Mouse (Mus musculus) midbrain, postnatal 0 days (tissue): Measurements from ENCODE around the gene Sorcs2. TPM values are rescaled to one million over a fixed set of nuclear protein-coding genes. Genes with fewer than 3 reads are reported as not detected.

Experiments used
- ATAC-seq: fragments of 200-750 bp; cut with Nextera tagmentation; 2 replicates; pipeline ENCODE4 v1.8.0; 2017; ENCODE audit warnings: moderate number of reproducible peaks, mild to moderate bottlenecking, moderate TSS enrichment, moderate library complexity; ENCODE audit not compliant: low FRiP score
- DNase-seq: peaks from one replicate; pipeline ENCODE4 v3.0.0-alpha.2; 2015; ENCODE audit warnings: low spot score
- H3K27ac ChIP-seq: fragments of 300-500 bp; sonication (generic); 2 replicates; pipeline ENCODE4 v1.5.1; 2014; ENCODE audit warnings: low read depth, mild to moderate bottlenecking, low read length, mixed read lengths
- H3K27me3 ChIP-seq: fragments of 300-500 bp; sonication (generic); 2 replicates; pipeline ENCODE4 v1.6.1; 2014; ENCODE audit warnings: low read length, control low read depth, mixed read lengths; ENCODE audit not compliant: insufficient read depth
- H3K36me3 ChIP-seq: fragments of 300-500 bp; sonication (generic); 2 replicates; pipeline ENCODE4 v1.6.1; 2014; ENCODE audit warnings: low read length, control low read depth, mixed read lengths; ENCODE audit not compliant: insufficient read depth
- H3K4me1 ChIP-seq: fragments of 300-500 bp; sonication (generic); 2 replicates; pipeline ENCODE4 v1.6.1; 2014; ENCODE audit warnings: mild to moderate bottlenecking, control low read depth, antibody characterized with exemption, low read length, mixed read lengths; ENCODE audit not compliant: insufficient read depth
- H3K4me2 ChIP-seq: fragments of 300-500 bp; sonication (generic); 2 replicates; pipeline ENCODE4 v1.6.1; 2014; ENCODE audit warnings: low read depth, mild to moderate bottlenecking, low read length, mixed read lengths; ENCODE audit not compliant: poor library complexity, severe bottlenecking
- H3K4me3 ChIP-seq: fragments of 300-500 bp; sonication (generic); 2 replicates; pipeline ENCODE4 v1.5.1; 2014; ENCODE audit warnings: low read depth, mild to moderate bottlenecking, low read length, moderate library complexity
- H3K9ac ChIP-seq: fragments of 300-500 bp; sonication (generic); replicated peaks from 2 replicates; pipeline ENCODE4 v1.6.1; 2014; ENCODE audit warnings: mild to moderate bottlenecking, low read length, moderate library complexity, mixed read lengths; ENCODE audit not compliant: poor library complexity, severe bottlenecking
- H3K9me3 ChIP-seq: fragments of 300-500 bp; sonication (generic); 2 replicates; pipeline ENCODE4 v1.6.1; 2016; ENCODE audit warnings: low read length, control low read depth
- CTCF ChIP-seq: IDR thresholded peaks from 2 replicates; pipeline ENCODE4 v1.5.1; 2016; ENCODE audit warnings: antibody characterized with exemption, mild to moderate bottlenecking
- WGBS: fragments of 180-500 bp; shearing (Covaris S2); extraction: QIAGEN DNeasy Blood & Tissue Kit; methylation state at CpG from one replicate; pipeline ENCODE4 v1.1.7; 2014; 5-methylcytosine and 5-hydroxymethylcytosine counted together
- polyA plus RNA-seq: library from polyadenylated mRNA; unstranded; fragments of >200 nt; fragmentation: Nextera tagmentation; extraction: Ambion mirVana; gene quantifications from 2 replicates; pipeline ENCODE4 v1.2.1, GENCODE M21; 2015
- total RNA-seq: library from RNA; depleted of rRNA; stranded (reverse); fragments of >200 nt; gene quantifications from 2 replicates; pipeline ENCODE4 v1.2.3, GENCODE M21; 2014

Sorcs2 gene
- total and polyA plus RNA-seq, 2 experiments from 2014 or later = 16.1 to 49.2 TPM

DNA sequence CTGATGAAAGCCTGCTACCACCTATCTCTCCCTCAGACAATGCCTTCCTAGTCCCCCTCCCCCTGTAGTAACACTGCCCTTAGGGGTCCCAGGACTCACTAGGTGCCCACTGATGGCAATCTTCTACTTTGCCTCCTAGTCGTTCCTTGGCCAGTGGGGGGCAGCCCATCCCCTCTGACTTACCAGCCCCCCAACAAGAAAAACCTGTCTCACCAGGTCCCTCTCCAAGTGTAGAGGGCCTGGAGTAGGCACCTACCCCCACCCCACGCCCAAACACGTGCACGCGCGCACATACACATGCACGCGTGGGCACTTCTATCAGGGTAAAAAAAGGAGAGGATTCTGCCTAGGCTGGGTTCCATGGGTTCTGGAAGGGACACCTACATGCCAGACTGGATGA is 77.3 kb downstream of the Sorcs2 start:
- Histone ChIP-seq H3K27me3 (no peaks in the 10 kb centered on the region), H3K4me3 (no peak overlapping the region), H3K4me2 (no peak overlapping the region), H3K27ac (no peak overlapping the region), H3K9me3 (no peaks in the 10 kb centered on the region), H3K4me1 (no peaks in the 10 kb centered on the region), H3K36me3 (no peaks in the 10 kb centered on the region), H3K9ac (no peak overlapping the region)
- 91% methylated on average over 8 of the region's 8 CpGs for WGBS
- ATAC-seq = no peak
- TF ChIP-seq CTCF = no peak
- DNase-seq = no peak

GRCm38 (mm10) chr5:36317641-36318368 is 80.1 kb downstream of the Sorcs2 start:
- Histone ChIP-seq H3K9ac (no peak overlapping the region), H3K36me3 (no peaks in the 10 kb centered on the region), H3K27ac (no peak overlapping the region), H3K4me2 (no peak overlapping the region), H3K9me3 (no peaks in the 10 kb centered on the region), H3K27me3 (no peaks in the 10 kb centered on the region), H3K4me1 (no peaks in the 10 kb centered on the region), H3K4me3 (no peak overlapping the region)
- ATAC-seq (no peak), DNase-seq (no peak)
- TF ChIP-seq CTCF = peak; percentile 64
- 63% methylated on average over 6 of the region's 6 CpGs for WGBS

GRCm38 (mm10) chr5:36315106-36315505 is 82.8 kb downstream of the Sorcs2 start:
- Histone ChIP-seq H3K9me3 (no peaks in the 10 kb centered on the region), H3K27me3 (no peaks in the 10 kb centered on the region), H3K36me3 (no peaks in the 10 kb centered on the region), H3K27ac (no peak overlapping the region), H3K9ac (no peak overlapping the region), H3K4me2 (no peak overlapping the region), H3K4me3 (no peak overlapping the region), H3K4me1 (no peaks in the 10 kb centered on the region)
- ATAC-seq (no peak), DNase-seq (no peak)
- 81% methylated on average over 9 of the region's 9 CpGs for WGBS
- TF ChIP-seq CTCF = no peak

GRCm38 (mm10) chr5:36313353-36314079 is 84.4 kb downstream of the Sorcs2 start:
- peak; percentile 46 for DNase-seq
- Histone ChIP-seq H3K4me2 (no peak overlapping the region), H3K9ac (no peak overlapping the region), H3K27me3 (no peaks in the 10 kb centered on the region), H3K9me3 (no peaks in the 10 kb centered on the region), H3K27ac (no peak overlapping the region), H3K36me3 (no peaks in the 10 kb centered on the region), H3K4me1 (no peaks in the 10 kb centered on the region), H3K4me3 (no peak overlapping the region)
- whole genome bisulfite sequencing = 30% methylated on average over 16 of the region's 16 CpGs
- peak; percentile 61 for ATAC-seq
- no peak for TF ChIP-seq CTCF

- no peaks in the 10 kb centered on the region for H3K27me3 ChIP-seq
- TF ChIP-seq CTCF = no peak
- H3K4me1 ChIP-seq = no peaks in the 10 kb centered on the region
- no peaks in the 10 kb centered on the region for H3K9me3 ChIP-seq
- no peak for ATAC-seq
- H3K4me3 ChIP-seq = no peak overlapping the region
- no peak for DNase-seq
- no peak overlapping the region for H3K4me2 ChIP-seq
- H3K36me3 ChIP-seq = no peaks in the 10 kb centered on the region
- WGBS = 70% methylated on average over 6 of the region's 6 CpGs
- no peak overlapping the region for H3K9ac ChIP-seq
- H3K27ac ChIP-seq = no peak overlapping the region
Observed at GRCm38 (mm10) chr5:36312926-36313325, 85.0 kb downstream of the Sorcs2 start.

GRCm38 (mm10) chr5:36304299-36304980 is 93.5 kb downstream of the Sorcs2 start:
- no peaks in the 10 kb centered on the region for H3K4me1 ChIP-seq
- no peak overlapping the region for H3K4me2 ChIP-seq
- H3K27ac ChIP-seq = no peak overlapping the region
- H3K9ac ChIP-seq = no peak overlapping the region
- no peaks in the 10 kb centered on the region for H3K27me3 ChIP-seq
- TF ChIP-seq CTCF = no peak
- no peak overlapping the region for H3K4me3 ChIP-seq
- no peaks in the 10 kb centered on the region for H3K9me3 ChIP-seq
- DNase-seq (peak; percentile 31), ATAC-seq (no peak)
- WGBS = 68% methylated on average over 7 of the region's 7 CpGs
- H3K36me3 ChIP-seq = no peaks in the 10 kb centered on the region
